Mouse (Mus musculus): ENCODE data around the gene Srgap2. TPM values are rescaled to one million over a fixed set of nuclear protein-coding genes. Genes with fewer than 3 reads are reported as not detected.

The Srgap2 gene
- polyA plus RNA-seq, 1 experiment from 2014 or later, result 18.6 TPM

DNA sequence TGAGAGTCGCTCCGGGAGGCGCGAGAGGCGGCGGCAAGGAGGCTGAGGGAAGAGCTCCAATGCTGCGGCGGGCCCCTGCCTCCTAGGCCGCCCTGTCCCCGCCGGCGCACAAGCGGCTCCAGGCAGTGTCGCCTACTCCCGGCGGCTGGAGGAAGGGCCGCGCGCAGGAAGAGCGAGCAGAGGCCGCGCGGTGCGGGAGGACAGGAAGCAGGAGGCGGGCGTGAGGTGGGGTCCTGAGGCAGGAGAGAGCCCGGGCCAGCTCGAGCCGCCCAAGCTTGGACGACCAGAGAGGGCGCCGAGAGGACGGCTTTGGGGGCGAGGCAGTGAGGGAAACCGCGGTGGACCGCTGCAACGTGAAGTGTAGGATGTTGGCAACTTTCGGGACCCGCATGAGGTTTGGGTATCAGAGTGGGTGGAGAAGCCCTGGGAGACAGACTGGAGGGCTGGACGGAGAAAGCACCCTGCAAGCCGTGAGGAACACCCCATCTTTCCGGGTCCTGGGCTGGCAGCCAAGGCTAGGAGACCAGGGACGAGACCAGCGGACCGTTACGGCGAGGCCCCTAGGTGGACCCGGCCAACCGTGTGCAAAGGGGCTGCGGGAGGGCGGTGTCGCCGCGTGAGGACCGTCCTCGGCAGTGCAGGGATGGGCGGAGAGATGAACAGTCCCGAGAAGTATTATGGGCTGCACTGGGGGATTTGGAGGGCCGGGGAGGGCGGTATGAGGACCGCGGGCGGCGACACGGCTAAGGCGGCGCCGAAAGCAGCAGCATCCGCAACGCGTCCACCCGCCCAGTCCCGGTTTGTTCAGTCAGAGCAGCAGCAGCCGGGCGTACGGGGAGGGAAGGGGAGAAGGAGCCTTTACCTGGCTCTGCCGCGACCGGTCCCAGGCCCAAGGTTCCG lies 531 bp downstream of the Srgap2 start:
- peak overlapping the region; percentile 91 for H3K9ac ChIP-seq

DNA sequence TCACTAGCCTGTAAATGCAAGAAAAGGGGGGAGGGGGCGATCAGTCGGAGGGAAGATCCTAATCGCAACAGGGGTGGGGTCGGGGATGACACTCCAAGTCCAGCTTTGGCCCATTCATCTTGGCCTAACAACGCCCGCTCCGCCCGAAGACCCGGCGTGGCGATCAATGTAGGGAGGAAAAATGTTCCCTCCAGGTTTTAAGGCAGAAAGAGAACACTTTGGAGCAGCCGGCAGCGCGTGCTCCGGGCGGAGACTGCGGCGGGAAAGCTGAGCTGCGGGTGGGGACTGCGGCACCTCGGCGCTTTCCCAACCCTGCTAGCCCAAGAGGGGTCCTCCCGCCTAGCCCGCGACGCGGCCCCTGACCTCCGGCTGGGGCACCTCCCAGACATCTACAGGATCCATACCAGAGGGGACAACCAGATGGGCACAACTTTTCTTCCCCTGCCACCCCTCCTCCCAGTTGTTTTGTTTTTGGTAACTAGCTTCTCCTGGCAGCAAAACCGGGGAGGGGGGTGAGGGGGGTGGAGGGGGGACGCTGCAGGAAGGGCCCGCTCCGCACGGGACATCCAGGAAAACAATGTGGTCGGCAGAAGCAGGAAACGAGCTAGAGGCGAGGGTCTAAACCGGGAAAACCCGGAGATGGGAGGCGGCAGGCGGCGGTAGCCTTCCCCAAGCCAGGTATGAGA lies 1.4 kb downstream of the Srgap2 start:
- Histone ChIP-seq H3K4me2 (peak overlapping the region; percentile 90), H3K27me3 (replicated peaks) (no peaks in the 10 kb centered on the region), H3K9ac (peak overlapping the region; percentile 91), H3K9me3 (replicated peaks) (no peaks in the 10 kb centered on the region), H3K4me1 (replicated peaks) (peaks cover 46% of the 10 kb centered on the region), H3K36me3 (no peaks in the 10 kb centered on the region), H3K27ac (ENCODE audit: poor library complexity, severe bottlenecking) (peak overlapping the region; percentile 94), H3K4me3 (peak overlapping the region; percentile 75)
- WGBS, result under 1% methylated on average over 41 of the region's 41 CpGs
- ATAC-seq (ENCODE audit: insufficient number of reproducible peaks, low FRiP score), result no peak

More for the DNA sequence above, 531 bp downstream of the Srgap2 start:
- H3K27me3 ChIP-seq (replicated peaks), result no peaks in the 10 kb centered on the region
- H3K9me3 ChIP-seq (replicated peaks), result no peaks in the 10 kb centered on the region
- peak overlapping the region; percentile 94 for H3K27ac ChIP-seq (ENCODE audit: poor library complexity, severe bottlenecking)
- peak overlapping the region; percentile 90 for H3K4me2 ChIP-seq
- ATAC-seq (ENCODE audit: insufficient number of reproducible peaks, low FRiP score), result peak; percentile 34
- H3K4me1 ChIP-seq (replicated peaks), result peaks cover 43% of the 10 kb centered on the region
- H3K4me3 ChIP-seq, result peak overlapping the region; percentile 75
- H3K36me3 ChIP-seq, result no peaks in the 10 kb centered on the region
- under 1% methylated on average over 80 of the region's 81 CpGs for WGBS

DNA sequence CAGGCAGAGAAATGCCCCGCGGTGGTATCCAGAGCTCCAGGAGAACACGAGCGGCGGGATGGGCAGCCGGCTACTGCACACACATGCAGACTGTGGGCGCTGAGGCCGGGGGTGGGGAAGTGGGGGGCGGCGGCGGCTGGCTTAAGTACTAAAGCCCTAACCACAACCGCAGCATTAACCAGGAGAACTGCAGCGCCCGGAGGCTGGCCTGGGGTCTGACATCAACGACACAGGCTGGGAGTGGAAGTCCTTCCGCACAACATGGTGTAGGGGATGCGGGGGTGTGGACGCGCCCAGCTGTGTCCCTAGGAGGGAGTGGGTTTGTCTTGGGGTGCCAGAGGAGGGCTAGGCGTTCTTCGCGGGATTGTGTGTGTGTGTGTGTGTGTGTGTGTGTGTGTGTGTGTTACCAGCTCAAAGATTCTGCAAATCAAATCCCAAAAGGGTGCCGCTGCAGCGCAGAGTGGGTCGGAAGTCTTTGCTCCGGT lies 2.0 kb downstream of the Srgap2 start:
- WGBS, result under 1% methylated on average over 26 of the region's 26 CpGs
- H3K4me3 ChIP-seq, result peak overlapping the region; percentile 75
- H3K36me3 ChIP-seq, result no peaks in the 10 kb centered on the region
- H3K27ac ChIP-seq (ENCODE audit: poor library complexity, severe bottlenecking), result peak overlapping the region; percentile 94
- peak overlapping the region; percentile 91 for H3K9ac ChIP-seq
- ATAC-seq (ENCODE audit: insufficient number of reproducible peaks, low FRiP score), result no peak
- H3K27me3 ChIP-seq (replicated peaks), result no peaks in the 10 kb centered on the region
- no peaks in the 10 kb centered on the region for H3K9me3 ChIP-seq (replicated peaks)
- H3K4me2 ChIP-seq, result peak overlapping the region; percentile 90
- H3K4me1 ChIP-seq (replicated peaks), result peaks cover 47% of the 10 kb centered on the region

DNA sequence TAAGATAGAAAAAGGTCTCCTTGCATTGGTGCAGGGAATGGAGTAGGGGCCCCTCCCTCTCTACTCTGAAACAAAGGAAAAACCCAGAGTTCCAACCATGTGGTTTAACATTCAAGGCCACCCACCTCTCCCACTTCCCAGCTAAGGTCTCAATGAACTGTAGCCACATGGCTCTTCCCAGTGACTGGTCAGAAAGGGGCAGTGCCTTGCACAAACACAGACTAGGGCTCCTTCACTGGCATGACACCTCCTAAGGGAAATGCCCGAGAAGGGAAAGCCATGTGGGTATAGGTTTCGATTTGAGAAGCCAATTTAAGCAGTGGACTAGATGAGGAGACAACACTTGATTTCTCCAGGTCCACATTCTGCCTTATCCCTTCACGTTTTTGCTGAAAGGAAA lies 3.4 kb downstream of the Srgap2 start:
- peak overlapping the region; percentile 90 for H3K4me2 ChIP-seq
- H3K9me3 ChIP-seq (replicated peaks), result no peaks in the 10 kb centered on the region
- H3K27ac ChIP-seq (ENCODE audit: poor library complexity, severe bottlenecking), result no peak overlapping the region
- H3K4me3 ChIP-seq, result peak overlapping the region; percentile 75
- peaks cover 46% of the 10 kb centered on the region for H3K4me1 ChIP-seq (replicated peaks)
- H3K36me3 ChIP-seq, result no peaks in the 10 kb centered on the region
- no peaks in the 10 kb centered on the region for H3K27me3 ChIP-seq (replicated peaks)
- peak overlapping the region; percentile 26; the same call in 1 of the 2 replicates for H3K9ac ChIP-seq
- WGBS, result 32% methylated on average over 3 of the region's 3 CpGs
- no peak for ATAC-seq (ENCODE audit: insufficient number of reproducible peaks, low FRiP score)

DNA sequence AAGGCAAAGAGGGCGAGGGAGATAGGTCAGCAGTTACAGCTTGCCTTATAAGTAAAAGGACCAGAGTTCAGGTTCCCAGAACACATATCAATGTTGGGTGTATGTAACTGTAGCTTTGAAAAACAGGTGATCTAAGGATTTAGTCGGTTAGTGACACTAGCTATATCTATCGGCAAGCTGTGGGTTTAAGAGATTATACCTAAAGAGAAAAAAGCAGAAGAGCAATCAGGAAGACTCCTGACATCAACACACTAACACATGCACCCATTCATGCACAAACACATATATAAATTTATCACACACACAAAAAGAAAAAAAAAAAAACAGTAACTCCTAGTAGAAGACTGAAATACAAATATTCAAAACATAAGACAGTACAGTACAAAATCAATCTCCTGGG lies 10.6 kb downstream of the Srgap2 start:
- Histone ChIP-seq H3K9me3 (replicated peaks) (no peaks in the 10 kb centered on the region), H3K4me1 (replicated peaks) (peaks cover 39% of the 10 kb centered on the region), H3K27me3 (replicated peaks) (no peaks in the 10 kb centered on the region), H3K36me3 (no peaks in the 10 kb centered on the region), H3K9ac (no peak overlapping the region), H3K4me3 (no peak overlapping the region), H3K27ac (ENCODE audit: poor library complexity, severe bottlenecking) (no peak overlapping the region), H3K4me2 (no peak overlapping the region)
- no peak for ATAC-seq (ENCODE audit: insufficient number of reproducible peaks, low FRiP score)
- 83% methylated on average over 3 of the region's 3 CpGs for WGBS

DNA sequence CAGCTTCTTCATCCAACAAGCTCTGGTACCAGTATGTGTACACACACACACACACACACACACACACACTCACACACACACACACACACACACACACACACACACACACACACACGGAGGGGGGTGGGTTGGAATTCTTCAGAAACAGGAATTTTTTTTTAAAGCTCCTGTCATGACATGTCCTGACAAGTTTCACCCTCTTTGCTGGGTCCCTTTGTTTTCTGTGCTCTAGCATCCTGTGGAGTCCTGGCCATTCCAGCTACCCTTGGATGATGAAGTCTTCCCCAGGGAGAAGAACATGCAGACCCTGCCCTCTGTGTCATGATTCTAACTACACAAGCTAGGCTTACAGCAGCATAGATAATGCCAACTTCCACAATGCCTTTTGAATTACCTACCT lies 13.0 kb downstream of the Srgap2 start:
- no peak overlapping the region for H3K4me3 ChIP-seq
- H3K27me3 ChIP-seq (replicated peaks), result no peaks in the 10 kb centered on the region
- peaks cover 34% of the 10 kb centered on the region for H3K4me1 ChIP-seq (replicated peaks)
- 0 out of 2 replicates have a peak overlapping the region, but pooled peaks have one; percentile 13 for H3K27ac ChIP-seq (ENCODE audit: poor library complexity, severe bottlenecking)
- 58% methylated on average over 1 of the region's 1 CpGs for WGBS
- H3K9me3 ChIP-seq (replicated peaks), result no peaks in the 10 kb centered on the region
- no peak overlapping the region for H3K9ac ChIP-seq
- no peaks in the 10 kb centered on the region for H3K36me3 ChIP-seq
- no peak for ATAC-seq (ENCODE audit: insufficient number of reproducible peaks, low FRiP score)
- no peak overlapping the region for H3K4me2 ChIP-seq

DNA sequence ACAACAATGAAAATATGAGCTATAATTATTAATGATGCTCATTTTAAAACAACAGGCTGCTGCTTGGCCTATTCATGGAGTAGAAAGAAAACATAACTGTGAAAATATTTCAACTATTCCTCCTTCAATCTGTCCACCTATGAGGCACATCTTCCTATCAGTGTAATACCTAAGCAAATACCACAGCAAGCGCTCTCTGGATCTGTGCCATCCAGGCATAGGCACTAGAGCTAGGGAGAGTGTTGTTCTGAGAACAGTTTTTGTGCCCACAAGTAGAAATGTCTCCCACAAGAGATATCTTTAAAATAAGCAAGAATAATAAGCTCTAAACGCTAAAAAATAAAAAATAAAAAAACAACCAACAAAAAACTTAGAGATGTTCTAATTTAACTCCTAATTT lies 14.0 kb downstream of the Srgap2 start:
- Histone ChIP-seq H3K4me3 (no peak overlapping the region), H3K4me1 (replicated peaks) (peaks cover 34% of the 10 kb centered on the region), H3K36me3 (no peaks in the 10 kb centered on the region), H3K27ac (ENCODE audit: poor library complexity, severe bottlenecking) (no peak overlapping the region), H3K9ac (no peak overlapping the region), H3K27me3 (replicated peaks) (no peaks in the 10 kb centered on the region), H3K4me2 (no peak overlapping the region), H3K9me3 (replicated peaks) (no peaks in the 10 kb centered on the region)
- WGBS, result 64% methylated on average over 2 of the region's 2 CpGs
- no peak for ATAC-seq (ENCODE audit: insufficient number of reproducible peaks, low FRiP score)

DNA sequence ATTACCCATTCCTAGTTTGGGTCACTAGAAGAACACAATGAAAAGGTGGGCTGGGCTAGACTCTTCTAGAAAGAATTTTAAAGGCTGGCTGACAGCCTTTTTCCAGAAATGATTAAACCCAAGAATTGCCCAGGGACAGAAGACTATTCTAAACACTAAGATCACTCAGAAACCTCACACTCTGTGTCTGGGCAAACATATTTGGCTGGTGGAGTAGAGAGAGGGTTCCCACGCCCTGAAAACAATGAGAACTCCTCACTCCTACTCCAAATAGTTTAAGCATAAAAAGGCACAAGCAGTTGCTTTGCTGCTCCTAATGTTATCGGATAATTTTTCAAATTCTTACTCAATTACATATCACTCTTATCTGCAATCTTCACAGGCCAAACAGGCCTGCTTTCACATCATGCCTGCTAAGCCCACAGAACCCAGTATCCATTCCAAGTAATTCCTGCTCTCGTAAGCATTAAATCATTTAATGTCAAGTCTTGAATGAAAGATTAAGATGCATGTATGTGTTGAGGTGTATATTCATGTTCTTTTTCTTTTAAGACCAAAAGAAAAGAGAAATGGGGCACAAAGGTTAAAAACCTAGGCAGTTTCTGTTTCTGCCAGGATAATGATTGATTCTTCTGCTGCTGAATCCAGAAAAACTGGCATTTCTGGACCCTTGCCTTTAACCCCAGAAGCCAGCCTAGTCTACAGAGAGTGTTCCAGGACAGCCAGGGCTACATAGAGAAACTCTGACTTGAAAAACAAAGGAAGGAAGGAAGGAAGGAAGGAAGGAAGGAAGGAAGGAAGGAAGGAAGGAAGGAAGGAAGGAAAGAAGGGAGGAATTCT lies 15.3 kb downstream of the Srgap2 start:
- Histone ChIP-seq H3K4me1 (replicated peaks) (peaks cover 28% of the 10 kb centered on the region), H3K36me3 (no peaks in the 10 kb centered on the region), H3K27ac (ENCODE audit: poor library complexity, severe bottlenecking) (0 out of 2 replicates have a peak overlapping the region, but pooled peaks have one; percentile 23), H3K4me2 (no peak overlapping the region), H3K9me3 (replicated peaks) (no peaks in the 10 kb centered on the region), H3K9ac (no peak overlapping the region), H3K4me3 (no peak overlapping the region), H3K27me3 (replicated peaks) (no peaks in the 10 kb centered on the region)
- ATAC-seq (ENCODE audit: insufficient number of reproducible peaks, low FRiP score), result no peak
- 65% methylated on average over 3 of the region's 3 CpGs for WGBS

DNA sequence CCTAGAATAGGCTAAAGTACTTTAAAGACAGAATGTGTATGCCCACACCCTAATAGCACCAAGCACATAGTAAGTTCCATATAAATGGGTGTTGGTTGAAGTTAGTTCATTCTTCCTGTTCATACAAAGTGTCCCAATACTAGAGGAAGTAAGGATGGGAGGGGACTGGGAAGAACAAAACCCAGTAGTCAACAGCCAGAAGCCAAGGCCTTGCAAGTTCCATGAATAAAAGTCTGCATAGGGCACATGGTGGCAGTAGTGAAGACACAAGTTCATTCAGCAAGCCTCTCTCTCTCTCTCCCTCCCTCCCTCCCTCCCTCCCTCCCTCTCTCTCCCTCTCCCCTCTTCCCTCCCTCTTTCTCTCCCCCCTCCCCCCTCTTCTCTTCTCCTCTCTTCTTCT lies 16.0 kb downstream of the Srgap2 start:
- Histone ChIP-seq H3K9me3 (replicated peaks) (no peaks in the 10 kb centered on the region), H3K4me2 (no peak overlapping the region), H3K36me3 (no peaks in the 10 kb centered on the region), H3K9ac (no peak overlapping the region), H3K4me3 (no peak overlapping the region), H3K27ac (ENCODE audit: poor library complexity, severe bottlenecking) (peak overlapping the region; percentile 43; the same call in 1 of the 2 replicates), H3K27me3 (replicated peaks) (no peaks in the 10 kb centered on the region), H3K4me1 (replicated peaks) (peaks cover 33% of the 10 kb centered on the region)
- ATAC-seq (ENCODE audit: insufficient number of reproducible peaks, low FRiP score), result no peak

DNA sequence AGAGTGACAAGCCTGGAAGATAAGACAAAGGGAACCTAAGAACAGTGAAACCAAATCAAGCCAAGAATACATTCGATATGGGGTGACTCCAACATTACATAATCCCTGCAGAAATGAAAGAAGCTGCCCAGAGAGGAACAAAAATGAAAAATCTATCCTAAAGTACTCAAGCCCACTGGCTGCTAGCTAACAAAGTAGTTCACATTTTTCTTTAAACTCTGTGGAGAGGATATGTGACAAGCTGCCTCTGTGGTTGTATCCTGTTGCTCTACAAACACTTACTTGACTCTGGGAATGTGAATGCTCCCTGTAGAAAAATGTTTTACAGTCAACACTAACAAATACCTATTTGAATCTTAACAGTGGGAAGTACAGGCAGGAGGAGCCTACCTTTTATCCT lies 25.5 kb downstream of the Srgap2 start:
- H3K27ac ChIP-seq (ENCODE audit: poor library complexity, severe bottlenecking), result no peak overlapping the region
- no peaks in the 10 kb centered on the region for H3K9me3 ChIP-seq (replicated peaks)
- no peak overlapping the region for H3K4me3 ChIP-seq
- H3K36me3 ChIP-seq, result 0 out of 2 replicates have a peak, but pooled peaks cover 2% of the 10 kb centered on the region
- ATAC-seq (ENCODE audit: insufficient number of reproducible peaks, low FRiP score), result no peak
- WGBS, result 75% methylated on average over 1 of the region's 1 CpGs
- H3K4me2 ChIP-seq, result no peak overlapping the region
- no peak overlapping the region for H3K9ac ChIP-seq
- peaks cover 21% of the 10 kb centered on the region for H3K4me1 ChIP-seq (replicated peaks)
- H3K27me3 ChIP-seq (replicated peaks), result no peaks in the 10 kb centered on the region

All from heart, embryonic 12.5 days (tissue).